Mouse (Mus musculus) cerebellum, adult 11 months (tissue): Measurements from ENCODE around the gene Thsd7b.

ENCODE experiments used
- DNase-seq: peaks from one replicate; pipeline ENCODE4 v3.0.0; 2022

Gene Thsd7b

GRCm38 (mm10) chr1:129272982-129273937 lies at the start of gene Thsd7b:
Gene Thsd7b (plus strand): TSS chr1:129273302.
- no peak for DNase-seq

- no peak for DNase-seq
These were observed 28.8 kb upstream of the Thsd7b start for GRCm38 (mm10) chr1:129244292-129244691.

GRCm38 (mm10) chr1:129250704-129251443 lies 22.2 kb upstream of the Thsd7b start:
- no peak for DNase-seq

GRCm38 (mm10) chr1:129266684-129267083 lies 6.4 kb upstream of the Thsd7b start:
- no peak for DNase-seq

GRCm38 (mm10) chr1:129304173-129304572 lies 31.1 kb downstream of the Thsd7b start:
- no peak for DNase-seq

GRCm38 (mm10) chr1:129324388-129324787 lies 51.3 kb downstream of the Thsd7b start:
- DNase-seq = no peak

- no peak for DNase-seq
These were observed 51.7 kb downstream of the Thsd7b start for GRCm38 (mm10) chr1:129324798-129325197.

- DNase-seq = no peak
These were observed 83.5 kb downstream of the Thsd7b start for GRCm38 (mm10) chr1:129356631-129357030.

GRCm38 (mm10) chr1:129357378-129357777 lies 84.3 kb downstream of the Thsd7b start:
- DNase-seq = no peak

GRCm38 (mm10) chr1:129363368-129363767 lies 90.3 kb downstream of the Thsd7b start:
- DNase-seq = no peak

GRCm38 (mm10) chr1:129364828-129365227 lies 91.7 kb downstream of the Thsd7b start:
- DNase-seq = no peak

GRCm38 (mm10) chr1:129365590-129365989 lies 92.5 kb downstream of the Thsd7b start:
- DNase-seq = no peak

GRCm38 (mm10) chr1:129386479-129386878 lies 113.4 kb downstream of the Thsd7b start:
- DNase-seq = no peak

- no peak for DNase-seq
These were observed 138.5 kb downstream of the Thsd7b start for GRCm38 (mm10) chr1:129411584-129411983.

- no peak for DNase-seq
These were observed 148.5 kb downstream of the Thsd7b start for GRCm38 (mm10) chr1:129421581-129421980.

- DNase-seq = no peak
These were observed 191.3 kb downstream of the Thsd7b start for GRCm38 (mm10) chr1:129464414-129464813.

GRCm38 (mm10) chr1:129473504-129473903 lies 200.4 kb downstream of the Thsd7b start:
- DNase-seq = no peak

- DNase-seq = no peak
These were observed 211.3 kb downstream of the Thsd7b start for GRCm38 (mm10) chr1:129484266-129485031.

- no peak for DNase-seq
These were observed 218.0 kb downstream of the Thsd7b start for GRCm38 (mm10) chr1:129491136-129491535.

GRCm38 (mm10) chr1:129493929-129494328 lies 220.8 kb downstream of the Thsd7b start:
- DNase-seq = no peak

- no peak for DNase-seq
These were observed 228.6 kb downstream of the Thsd7b start for GRCm38 (mm10) chr1:129501707-129502106.

GRCm38 (mm10) chr1:129516379-129516778 lies 243.3 kb downstream of the Thsd7b start:
- no peak for DNase-seq

GRCm38 (mm10) chr1:129519751-129520150 lies 246.6 kb downstream of the Thsd7b start:
- no peak for DNase-seq
